Mouse (Mus musculus) hindbrain, postnatal 0 days (tissue): ENCODE measurements around the gene Mfsd4b1. TPM values are rescaled to one million over a fixed set of nuclear protein-coding genes. Genes with fewer than 3 reads are reported as not detected.

Experiments
- ATAC-seq: fragments of 200-750 bp; cut with Nextera tagmentation; 2 replicates; pipeline ENCODE4 v1.8.0; 2017; ENCODE audit warnings: mild to moderate bottlenecking, moderate TSS enrichment, moderate library complexity
- DNase-seq: peaks from one replicate; pipeline ENCODE4 v3.0.0-alpha.2; 2015; ENCODE audit warnings: low spot score
- H3K27ac ChIP-seq: fragments of 300-500 bp; sonication (generic); 2 replicates; pipeline ENCODE4 v1.5.1; 2014; ENCODE audit warnings: mild to moderate bottlenecking
- H3K27me3 ChIP-seq: fragments of 300-500 bp; sonication (generic); 2 replicates; pipeline ENCODE4 v1.6.1; 2014; ENCODE audit warnings: low read length, mixed read lengths; ENCODE audit not compliant: insufficient read depth
- H3K36me3 ChIP-seq: fragments of 300-500 bp; sonication (generic); 2 replicates; pipeline ENCODE4 v1.6.1; 2014; ENCODE audit warnings: low read length, mixed read lengths; ENCODE audit not compliant: insufficient read depth
- H3K4me1 ChIP-seq: fragments of 300-500 bp; sonication (generic); 2 replicates; pipeline ENCODE4 v1.6.1; 2014; ENCODE audit warnings: antibody characterized with exemption, low read length, mixed read lengths; ENCODE audit not compliant: insufficient read depth
- H3K4me2 ChIP-seq: fragments of 300-500 bp; sonication (generic); 2 replicates; pipeline ENCODE4 v1.6.1; 2014; ENCODE audit warnings: low read depth, mild to moderate bottlenecking, low read length, moderate library complexity, mixed read lengths
- H3K4me3 ChIP-seq: fragments of 300-500 bp; sonication (generic); 2 replicates; pipeline ENCODE4 v1.5.1; 2014; ENCODE audit warnings: low read length
- H3K9ac ChIP-seq: fragments of 300-500 bp; sonication (generic); replicated peaks from 2 replicates; pipeline ENCODE4 v1.6.1; 2014; ENCODE audit warnings: mild to moderate bottlenecking, low read length, moderate library complexity, mixed read lengths
- H3K9me3 ChIP-seq: fragments of 300-500 bp; sonication (generic); 2 replicates; pipeline ENCODE4 v1.6.1; 2016; ENCODE audit warnings: low read length, mixed read lengths
- CTCF ChIP-seq: IDR thresholded peaks from 2 replicates; pipeline ENCODE4 v1.5.1; 2016; ENCODE audit warnings: antibody characterized with exemption, control low read depth, low read depth
- WGBS: fragments of 180-500 bp; shearing (Covaris S2); extraction: QIAGEN DNeasy Blood & Tissue Kit; methylation state at CpG from one replicate; pipeline ENCODE4 v1.1.7; 2014; 5-methylcytosine and 5-hydroxymethylcytosine counted together
- polyA plus RNA-seq: library from polyadenylated mRNA; unstranded; fragments of >200 nt; fragmentation: Nextera tagmentation; extraction: Ambion mirVana; gene quantifications from 2 replicates; pipeline ENCODE4 v1.2.1, GENCODE M21; 2015
- total RNA-seq: library from RNA; depleted of rRNA; stranded (reverse); fragments of >200 nt; gene quantifications from 2 replicates; pipeline ENCODE4 v1.2.3, GENCODE M21; 2014; rRNA removed

Gene Mfsd4b1
- total RNA-seq, result 0.32 and 0.73 TPM in 2 replicates
- 0.26 and 0.33 TPM in 2 replicates for polyA plus RNA-seq

DNA sequence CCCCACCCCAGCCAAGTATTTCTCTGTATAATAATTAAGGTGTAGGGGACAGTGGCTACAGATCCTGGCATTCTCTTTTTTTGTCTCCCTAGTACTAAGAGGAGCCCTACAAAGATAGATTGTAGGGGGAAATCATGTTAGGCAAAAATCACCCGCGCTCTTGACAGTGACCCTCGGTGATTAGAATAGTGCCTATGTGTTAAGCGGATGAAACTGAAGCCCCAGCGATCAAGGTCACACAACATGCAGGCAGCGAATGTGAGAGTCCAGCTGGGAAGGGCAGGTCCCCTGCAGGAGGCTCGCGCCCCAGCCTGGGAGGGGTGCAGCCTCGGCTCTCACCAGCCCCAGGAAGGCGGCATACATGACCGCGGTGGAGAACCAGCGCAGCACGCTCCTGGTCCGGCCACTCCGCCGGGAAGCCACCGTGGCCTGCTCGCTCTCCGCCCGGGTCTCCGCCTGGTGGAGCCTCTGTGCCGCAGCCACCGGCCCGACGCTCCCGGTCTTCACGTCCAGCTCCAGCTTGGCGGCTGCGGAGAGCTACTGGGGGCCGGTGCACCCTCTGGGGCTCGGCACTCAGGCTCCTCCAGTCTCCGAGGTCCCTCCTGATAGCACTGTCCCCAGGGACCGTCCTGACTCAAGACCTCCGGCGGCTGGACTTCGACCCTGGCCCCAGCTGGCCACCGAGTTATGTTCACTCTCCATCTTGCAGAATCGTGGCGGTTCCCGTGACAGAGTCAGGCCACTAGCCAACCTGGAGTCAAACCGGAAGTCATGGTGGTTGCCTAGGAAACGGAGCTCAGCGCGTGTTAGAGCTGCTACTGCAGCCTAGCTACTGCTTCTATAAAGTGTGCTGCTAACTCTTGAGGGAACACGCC, at the start of gene Mfsd4b1:
Gene Mfsd4b1 (minus strand): TSS at position 715 of the 875 bp plus-strand sequence.
- ATAC-seq, result peak; percentile 98
- under 1% methylated on average over 42 of the region's 46 CpGs for WGBS
- Histone ChIP-seq H3K27me3 (no peaks in the 10 kb centered on the region), H3K27ac (peak within 1 kb of the TSS; percentile 84), H3K36me3 (no peaks in the 10 kb centered on the region), H3K4me3 (peak within 1 kb of the TSS; percentile 54), H3K4me2 (peak within 1 kb of the TSS; percentile 83), H3K9ac (peak within 1 kb of the TSS; percentile 67), H3K4me1 (no peaks in the 10 kb centered on the region), H3K9me3 (no peaks in the 10 kb centered on the region)
- peak; percentile 97 for DNase-seq
- peak; percentile 19 for TF ChIP-seq CTCF

DNA sequence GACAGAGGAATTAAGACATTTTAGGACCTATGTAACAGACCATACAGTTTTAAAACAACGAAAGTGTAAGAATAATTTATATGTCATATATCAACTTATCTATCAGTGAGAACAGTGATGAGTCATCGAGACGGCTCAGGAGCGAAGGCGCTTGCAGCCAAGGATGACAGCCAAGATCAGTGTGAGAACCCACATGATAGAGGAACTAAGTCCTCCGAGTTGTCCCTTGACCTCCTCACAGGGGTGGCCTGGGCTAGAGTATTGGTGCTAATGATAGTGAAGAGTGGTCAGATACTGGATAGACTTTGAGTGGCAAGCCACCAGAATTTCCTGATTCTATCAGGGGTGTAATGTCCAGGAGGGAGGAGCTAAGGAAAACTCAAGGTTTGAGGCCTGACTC, 48.5 kb upstream of the Mfsd4b1 start:
- no peaks in the 10 kb centered on the region for H3K4me1 ChIP-seq
- no peaks in the 10 kb centered on the region for H3K9me3 ChIP-seq
- no peak for TF ChIP-seq CTCF
- WGBS, result 91% methylated on average over 6 of the region's 6 CpGs
- no peaks in the 10 kb centered on the region for H3K36me3 ChIP-seq
- no peaks in the 10 kb centered on the region for H3K27me3 ChIP-seq
- H3K9ac ChIP-seq, result no peak overlapping the region
- DNase-seq (no peak), ATAC-seq (no peak)
- H3K27ac ChIP-seq, result no peak overlapping the region
- H3K4me3 ChIP-seq, result no peak overlapping the region
- no peak overlapping the region for H3K4me2 ChIP-seq

- no peak for TF ChIP-seq CTCF
- Histone ChIP-seq H3K9me3 (no peaks in the 10 kb centered on the region), H3K36me3 (no peaks in the 10 kb centered on the region), H3K9ac (no peak overlapping the region), H3K4me1 (no peaks in the 10 kb centered on the region), H3K27ac (no peak overlapping the region), H3K4me2 (no peak overlapping the region), H3K4me3 (no peak overlapping the region), H3K27me3 (no peaks in the 10 kb centered on the region)
- no peak for ATAC-seq
- 59% methylated on average over 9 of the region's 9 CpGs for WGBS
- DNase-seq, result no peak
These were observed 45.6 kb upstream of the Mfsd4b1 start for GRCm38 (mm10) chr10:40070684-40071083.

DNA sequence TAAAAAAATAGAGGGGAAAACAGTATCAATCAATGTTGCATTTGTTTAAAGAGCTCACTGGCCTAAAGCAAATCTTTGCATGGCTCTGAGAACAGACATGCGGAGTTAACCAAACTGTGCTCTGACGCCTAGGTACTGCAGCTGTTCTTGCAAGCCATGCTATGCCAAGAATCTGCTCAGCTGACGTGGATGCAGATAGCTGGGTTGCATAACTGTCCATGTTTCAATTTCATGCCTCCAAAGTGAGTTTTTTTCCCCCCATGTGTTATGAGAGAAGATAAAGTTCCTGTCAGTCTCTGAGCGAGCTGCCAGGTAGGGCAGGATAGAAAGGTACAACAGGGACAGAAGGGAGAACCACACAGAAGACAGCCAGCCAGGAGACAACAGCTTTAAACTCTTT, 44.2 kb upstream of the Mfsd4b1 start:
- DNase-seq (no peak), ATAC-seq (no peak)
- Histone ChIP-seq H3K9me3 (no peaks in the 10 kb centered on the region), H3K36me3 (no peaks in the 10 kb centered on the region), H3K4me2 (no peak overlapping the region), H3K27me3 (no peaks in the 10 kb centered on the region), H3K27ac (no peak overlapping the region), H3K4me1 (no peaks in the 10 kb centered on the region), H3K4me3 (no peak overlapping the region), H3K9ac (no peak overlapping the region)
- no peak for TF ChIP-seq CTCF
- 49% methylated on average over 4 of the region's 4 CpGs for WGBS

DNA sequence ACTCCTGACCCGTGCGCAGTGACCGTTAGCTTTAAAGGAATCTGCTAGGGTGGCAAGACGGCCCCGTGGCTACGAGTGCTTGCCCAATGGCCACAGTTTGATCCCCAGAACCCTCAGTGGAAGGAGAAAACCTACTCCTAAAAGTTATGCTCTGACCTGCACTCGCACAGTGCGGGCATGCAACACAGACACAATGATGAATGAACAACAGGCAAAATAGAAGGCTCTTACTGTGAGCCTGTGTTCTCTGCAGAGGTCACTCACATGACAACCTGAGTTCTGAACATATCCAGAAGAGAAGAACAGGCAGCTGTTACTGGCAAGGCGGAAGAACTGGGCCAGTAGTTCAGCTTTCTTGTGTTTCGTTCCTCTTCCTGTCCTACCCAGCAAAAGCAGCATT, 43.5 kb upstream of the Mfsd4b1 start:
- Histone ChIP-seq H3K9me3 (no peaks in the 10 kb centered on the region), H3K4me1 (no peaks in the 10 kb centered on the region), H3K4me2 (no peak overlapping the region), H3K27me3 (no peaks in the 10 kb centered on the region), H3K4me3 (no peak overlapping the region), H3K27ac (no peak overlapping the region), H3K36me3 (no peaks in the 10 kb centered on the region), H3K9ac (no peak overlapping the region)
- ATAC-seq (no peak), DNase-seq (no peak)
- 74% methylated on average over 10 of the region's 10 CpGs for WGBS
- TF ChIP-seq CTCF, result no peak

DNA sequence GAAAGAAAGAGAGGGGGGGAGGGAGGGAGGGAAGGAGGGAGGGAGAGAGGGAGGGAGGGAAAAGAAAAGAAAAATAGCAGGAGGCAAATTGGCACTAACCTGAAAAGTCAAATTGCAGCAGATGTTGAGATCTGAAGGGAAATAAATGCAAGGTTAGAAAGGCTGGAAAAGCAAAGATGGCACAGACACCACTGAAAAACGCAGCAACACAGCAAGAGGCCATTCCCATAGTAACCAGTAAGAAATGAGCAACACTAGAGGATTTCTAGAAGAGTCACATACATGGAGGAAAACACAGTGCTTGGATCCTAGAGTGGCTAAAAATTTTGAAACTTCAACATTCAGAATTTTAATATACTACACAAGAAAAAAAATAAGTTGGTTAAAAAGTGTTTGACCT, 42.5 kb upstream of the Mfsd4b1 start:
- 12% methylated on average over 1 of the region's 1 CpGs for WGBS

DNA sequence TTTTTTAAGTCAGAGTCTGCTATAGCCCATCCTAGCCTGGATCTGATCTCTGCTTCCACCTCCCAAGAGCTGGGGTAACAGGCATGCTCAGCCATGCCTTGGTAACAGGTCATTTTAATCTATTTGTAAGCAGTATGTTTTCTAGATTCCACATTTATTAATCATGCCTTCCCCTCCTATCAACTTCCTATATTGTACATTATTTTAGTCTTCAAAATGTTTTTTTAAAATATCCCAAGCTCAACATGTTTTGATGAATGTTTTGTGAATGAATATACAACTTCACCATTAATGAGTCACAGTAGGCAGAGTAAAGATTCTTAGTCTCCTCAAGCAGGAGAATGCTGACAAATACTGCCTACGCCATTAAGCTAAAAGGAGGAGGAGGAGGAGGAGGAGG, 42.0 kb upstream of the Mfsd4b1 start:
- DNase-seq, result no peak
- no peak for TF ChIP-seq CTCF
- Histone ChIP-seq H3K9me3 (no peaks in the 10 kb centered on the region), H3K4me1 (no peaks in the 10 kb centered on the region), H3K4me2 (no peak overlapping the region), H3K27me3 (no peaks in the 10 kb centered on the region), H3K9ac (no peak overlapping the region), H3K4me3 (no peak overlapping the region), H3K27ac (no peak overlapping the region), H3K36me3 (no peaks in the 10 kb centered on the region)
- ATAC-seq, result no peak
- 43% methylated on average over 1 of the region's 1 CpGs for WGBS

More for the DNA sequence above, 42.5 kb upstream of the Mfsd4b1 start:
- TF ChIP-seq CTCF, result no peak
- H3K36me3 ChIP-seq, result no peaks in the 10 kb centered on the region
- H3K27ac ChIP-seq, result no peak overlapping the region
- H3K27me3 ChIP-seq, result no peaks in the 10 kb centered on the region
- DNase-seq (peak; percentile 19), ATAC-seq (no peak)
- H3K4me2 ChIP-seq, result no peak overlapping the region
- no peaks in the 10 kb centered on the region for H3K4me1 ChIP-seq
- no peak overlapping the region for H3K9ac ChIP-seq
- no peak overlapping the region for H3K4me3 ChIP-seq
- no peaks in the 10 kb centered on the region for H3K9me3 ChIP-seq
